Mouse (Mus musculus): Measurements from ENCODE around the gene Cdh20.
"Not testable (repeated sequence)": the region's sequence is repeated elsewhere in the genome, so short reads cannot be mapped to it uniquely, and the experiment has no call there.

Cdh20 gene

GRCm38 (mm10) chr1:104916507-104916906, 148.2 kb downstream of the Cdh20 start:
- no peak for DNase-seq (ENCODE audit: low spot score)

DNA sequence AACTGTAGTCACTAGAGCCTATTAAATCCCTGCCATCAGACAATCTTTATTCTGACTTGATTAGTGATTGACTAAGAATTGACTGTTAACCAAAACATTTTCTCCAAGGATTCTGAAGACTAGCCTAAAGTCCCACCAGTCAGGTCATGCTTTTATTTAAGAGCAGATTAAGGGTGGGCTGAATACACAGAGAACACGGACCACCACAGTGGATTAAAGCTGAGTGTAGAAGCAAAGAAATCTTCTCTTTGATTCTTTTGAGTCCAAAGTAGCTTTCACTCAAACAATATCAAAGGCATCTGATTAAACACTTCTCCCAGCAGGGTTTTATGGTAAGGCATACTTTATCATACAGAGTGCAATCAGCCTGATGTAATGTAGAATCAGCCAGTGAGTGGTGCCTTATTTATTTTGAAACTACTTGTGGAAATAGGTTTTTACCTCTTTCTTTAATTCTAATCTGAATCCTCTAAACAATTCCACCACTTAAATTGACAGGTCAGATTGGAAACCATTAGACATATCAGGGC, 149.0 kb downstream of the Cdh20 start:
- no peak for DNase-seq (ENCODE audit: low spot score)

DNA sequence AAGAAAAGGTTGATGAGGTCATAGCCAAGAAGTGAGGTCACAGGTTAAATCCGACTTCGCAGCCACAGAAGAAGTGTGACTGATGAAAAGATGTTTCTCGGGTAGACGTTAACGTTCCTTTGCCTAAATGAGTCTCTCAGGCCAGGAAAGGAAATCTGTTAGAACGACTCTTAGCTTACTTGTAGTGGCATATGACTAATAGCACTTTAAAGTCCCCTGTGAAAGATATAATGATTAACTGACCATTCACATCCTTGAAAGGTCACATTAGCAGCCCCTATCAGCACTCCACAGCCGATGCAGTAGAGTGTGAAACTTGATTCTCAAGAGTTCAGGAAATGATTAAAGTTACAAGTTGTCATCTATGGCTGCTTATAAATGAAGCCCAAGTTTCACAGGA, 164.7 kb downstream of the Cdh20 start:
- DNase-seq (ENCODE audit: low spot score), result no peak

GRCm38 (mm10) chr1:104936966-104937365, 168.6 kb downstream of the Cdh20 start:
- no peak for DNase-seq (ENCODE audit: low spot score)

- DNase-seq (ENCODE audit: low spot score), result no peak
Measured at GRCm38 (mm10) chr1:104939156-104939555, 170.8 kb downstream of the Cdh20 start.

DNA sequence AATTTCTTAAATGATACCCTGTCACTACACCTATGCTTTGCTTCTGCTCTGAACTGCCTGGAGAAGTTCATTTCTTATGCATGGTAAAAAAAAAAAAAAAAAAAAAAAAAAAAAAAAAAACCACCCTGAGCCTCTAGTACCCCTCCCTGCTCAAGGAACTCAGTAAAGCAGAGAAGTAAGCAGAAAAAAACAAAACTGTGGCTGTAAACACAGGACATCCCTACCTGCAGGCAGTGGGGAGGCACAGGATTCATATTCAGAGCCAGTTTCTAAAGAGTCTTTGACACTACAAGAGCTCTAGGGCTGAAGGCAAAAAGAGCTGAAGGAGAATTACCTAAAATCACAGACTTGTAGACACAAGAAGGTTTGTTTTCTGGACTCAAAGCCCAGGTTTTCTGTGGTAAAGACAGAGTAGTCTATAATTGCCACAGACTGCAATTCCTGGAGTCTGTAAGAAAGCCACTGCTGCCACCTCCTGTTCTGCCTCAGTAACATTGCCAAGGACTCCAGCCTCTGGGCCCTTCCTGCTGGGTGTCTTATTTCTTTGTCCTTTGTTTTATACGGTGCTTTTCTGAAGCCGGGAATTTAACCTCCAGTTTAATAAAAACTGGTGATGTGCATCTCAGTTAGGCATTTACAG, 176.3 kb downstream of the Cdh20 start:
- DNase-seq (ENCODE audit: low spot score), result no peak

- no peak for DNase-seq (ENCODE audit: low spot score)
Measured at GRCm38 (mm10) chr1:104945110-104945489, 176.8 kb downstream of the Cdh20 start.

GRCm38 (mm10) chr1:104949640-104950039, 181.3 kb downstream of the Cdh20 start:
- not testable (repeated sequence) for DNase-seq (ENCODE audit: low spot score)

GRCm38 (mm10) chr1:104957046-104957445, 188.7 kb downstream of the Cdh20 start:
- no peak for DNase-seq (ENCODE audit: low spot score)

- DNase-seq (ENCODE audit: low spot score), result no peak
Measured at GRCm38 (mm10) chr1:104961670-104962069, 193.3 kb downstream of the Cdh20 start.

- no peak for DNase-seq (ENCODE audit: low spot score)
Measured at GRCm38 (mm10) chr1:104962257-104962656, 193.9 kb downstream of the Cdh20 start.

GRCm38 (mm10) chr1:104979068-104979467, 210.7 kb downstream of the Cdh20 start:
- no peak for DNase-seq (ENCODE audit: low spot score)

DNA sequence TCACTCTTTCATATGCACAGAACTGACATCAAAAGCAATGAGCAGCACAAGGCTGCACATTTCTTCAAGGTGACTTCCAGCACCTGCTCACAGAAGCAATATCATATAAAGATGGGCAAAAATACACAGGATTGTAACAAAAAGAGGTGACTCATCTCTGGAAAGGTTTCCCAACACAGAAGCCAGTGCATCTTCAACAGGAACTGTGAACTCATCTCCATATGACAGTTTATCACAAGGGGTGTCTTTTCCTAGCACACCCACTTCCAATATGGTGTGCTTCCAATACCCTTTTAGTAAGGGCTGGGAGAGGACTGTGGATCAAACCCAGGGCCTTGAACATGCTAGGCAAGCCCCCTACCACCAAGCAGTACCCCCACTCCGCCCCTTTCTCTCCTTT, 211.9 kb downstream of the Cdh20 start:
- no peak for DNase-seq (ENCODE audit: low spot score)

- peak; percentile 7 for DNase-seq (ENCODE audit: low spot score)
Measured at GRCm38 (mm10) chr1:104986222-104986973, 218.1 kb downstream of the Cdh20 start.

DNA sequence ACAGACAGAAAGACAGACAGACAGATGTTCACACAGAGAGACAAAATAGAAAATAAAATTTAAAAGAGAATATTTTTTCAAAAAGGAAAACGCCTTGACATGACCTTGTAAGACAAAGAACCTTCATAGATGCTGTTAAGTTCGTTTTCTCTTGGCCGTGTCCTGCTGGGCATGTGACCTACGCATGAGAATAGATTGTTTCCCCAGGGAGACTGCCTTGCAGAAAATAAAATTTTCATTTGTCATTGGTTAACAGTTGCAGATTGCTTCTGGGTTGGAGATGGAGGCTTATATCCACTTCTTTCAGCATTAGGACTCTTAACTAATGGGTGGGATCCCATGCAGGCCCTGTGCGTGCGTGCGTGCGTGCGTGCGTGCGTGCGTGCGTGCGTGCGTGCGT, 219.2 kb downstream of the Cdh20 start:
- no peak for DNase-seq (ENCODE audit: low spot score)

- no peak for DNase-seq (ENCODE audit: low spot score)
Measured at GRCm38 (mm10) chr1:104992441-104992840, 224.1 kb downstream of the Cdh20 start.

DNA sequence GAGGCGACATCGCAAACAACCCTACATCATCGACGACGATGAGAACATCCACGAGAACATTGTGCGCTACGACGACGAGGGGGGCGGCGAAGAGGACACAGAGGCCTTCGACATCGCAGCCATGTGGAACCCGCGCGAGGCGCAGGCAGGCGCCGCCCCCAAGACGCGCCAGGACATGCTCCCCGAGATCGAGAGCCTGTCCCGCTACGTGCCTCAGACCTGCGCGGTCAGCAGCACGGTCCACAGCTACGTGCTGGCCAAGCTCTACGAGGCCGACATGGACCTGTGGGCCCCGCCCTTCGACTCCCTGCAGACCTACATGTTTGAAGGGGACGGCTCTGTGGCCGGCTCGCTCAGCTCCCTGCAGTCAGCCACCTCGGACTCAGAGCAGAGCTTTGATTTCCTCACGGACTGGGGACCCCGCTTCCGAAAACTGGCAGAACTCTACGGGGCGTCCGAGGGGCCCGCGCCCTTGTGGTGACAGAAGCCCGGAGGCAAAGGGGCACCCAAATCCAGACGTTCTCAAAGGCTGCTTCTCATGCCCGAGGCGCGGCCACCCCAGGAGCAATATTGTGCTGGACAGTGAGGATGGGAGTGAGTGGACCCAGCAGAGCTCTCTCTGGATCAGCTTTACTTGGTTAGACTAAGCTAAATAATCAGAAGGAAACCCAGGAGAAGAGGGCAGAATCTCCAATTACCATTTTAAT, 225.7 kb downstream of the Cdh20 start:
- peak; percentile 8 for DNase-seq (ENCODE audit: low spot score)

- no peak for DNase-seq (ENCODE audit: low spot score)
Measured at GRCm38 (mm10) chr1:104994612-104994986, 226.3 kb downstream of the Cdh20 start.

GRCm38 (mm10) chr1:104997814-104998213, 229.5 kb downstream of the Cdh20 start:
- DNase-seq (ENCODE audit: low spot score), result no peak

DNA sequence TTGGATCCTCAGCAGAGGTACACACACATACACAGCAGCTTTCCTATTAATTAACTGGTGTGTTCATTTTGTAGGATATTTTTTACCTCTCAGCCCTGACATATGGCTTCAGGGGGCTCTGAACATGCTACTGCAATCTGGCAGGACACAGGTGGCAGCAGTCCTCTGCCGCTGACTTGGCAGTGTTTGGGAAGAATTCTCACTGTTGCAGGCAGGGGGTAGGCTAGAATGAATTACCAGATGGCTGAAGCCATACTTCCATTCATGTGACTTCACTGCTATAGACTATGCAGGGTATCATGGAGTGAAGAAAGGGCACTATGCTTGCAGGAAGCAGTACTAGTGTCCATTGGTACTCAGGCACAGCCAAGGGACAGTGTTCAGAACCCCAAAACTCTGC, 233.8 kb downstream of the Cdh20 start:
- DNase-seq (ENCODE audit: low spot score), result no peak

DNA sequence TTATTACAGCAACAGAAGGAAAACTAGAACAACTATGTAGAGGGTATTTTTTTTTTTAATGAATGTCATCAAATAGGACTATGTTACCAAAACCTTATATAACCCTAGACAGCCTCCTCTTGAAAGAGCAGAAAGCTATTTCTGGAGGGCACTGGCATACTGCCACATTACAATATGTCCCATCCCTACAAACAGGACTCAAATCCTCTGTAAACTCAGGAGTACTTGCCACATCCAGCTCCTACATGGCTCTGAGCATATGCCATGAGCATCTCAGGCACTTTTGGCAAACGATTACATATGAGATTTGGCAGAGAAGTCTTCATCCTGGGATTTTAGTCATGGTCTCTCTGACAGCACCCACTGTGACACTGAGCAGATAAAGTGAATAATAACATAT, 235.5 kb downstream of the Cdh20 start:
- DNase-seq (ENCODE audit: low spot score), result no peak

GRCm38 (mm10) chr1:105012616-105013015, 244.3 kb downstream of the Cdh20 start:
- no peak for DNase-seq (ENCODE audit: low spot score)

DNA sequence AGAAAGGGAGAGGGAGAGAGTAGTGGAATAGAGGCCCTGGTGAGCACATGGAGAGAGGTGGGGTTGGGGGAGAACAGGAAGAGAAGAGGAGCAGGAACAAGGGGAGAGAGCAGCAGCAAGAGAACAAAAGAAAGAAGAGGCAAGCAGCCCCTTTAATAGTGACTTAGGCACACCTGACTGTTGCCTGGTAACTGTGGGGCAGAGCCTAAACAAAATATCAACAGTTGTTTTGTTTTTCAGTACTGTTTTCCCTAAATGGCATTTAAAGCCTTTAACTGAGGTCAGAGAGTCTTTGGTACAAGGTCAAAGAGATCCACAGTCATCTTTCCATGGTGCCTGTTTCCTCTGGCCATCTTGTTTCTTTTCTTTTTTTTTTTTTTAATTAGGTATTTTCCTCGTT, 245.0 kb downstream of the Cdh20 start:
- no peak for DNase-seq (ENCODE audit: low spot score)
